In the genomic region with DNA sequence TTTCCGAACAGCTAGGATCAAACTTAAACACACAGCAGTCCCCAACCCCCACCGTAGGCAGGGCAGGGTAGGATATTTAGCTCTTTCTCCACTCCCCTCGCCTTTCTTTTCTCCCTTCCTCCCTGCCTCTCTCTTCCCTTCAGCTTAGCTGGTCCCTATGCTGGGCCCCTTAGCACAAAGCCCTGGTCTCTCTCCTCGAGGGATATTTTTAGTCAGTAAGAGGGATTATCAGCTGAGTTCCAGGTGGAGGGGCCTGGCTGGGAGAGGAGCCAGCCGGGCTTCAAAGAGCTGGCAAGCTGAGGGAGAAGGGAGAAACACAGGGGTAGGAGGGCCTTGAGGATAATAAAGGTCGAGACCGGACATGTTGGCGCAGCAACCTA, we compare ENCODE assay signal across 8 mouse cellular contexts. TPM values are rescaled to one million over a fixed set of nuclear protein-coding genes. Genes with fewer than 3 reads are reported as not detected.
DNase-seq lines count a peak whose midpoint lies in the region; TF ChIP-seq lines count a peak whose summit lies in the region.
"Had no signal": no experiment of that assay in that cellular context is flagged by ENCODE, and none has a peak within 500 bp of the region (broad histone marks: within the 10 kb centered on the region; RNA-seq: fewer than 3 reads in every experiment).

No protein-coding gene starts in this region.

- no peaks in the 10 kb centered on the region for H3K27me3 ChIP-seq in limb, embryonic 10.5 days (ENCODE audit: low read depth, poor library complexity, severe bottlenecking)

- WGBS in limb, embryonic 10.5 days, result 26% methylated on average over 8 of the region's 8 CpGs

- H3K4me3 ChIP-seq in limb, embryonic 10.5 days, result no peak overlapping the region
- H3K4me3 ChIP-seq in gastrocnemius, adult 2 months, result no peak overlapping the region

- intact Hi-C loops in gastrocnemius, adult 2 months (cut with DNase I), result no loop called here

- peaks cover 14% of the 10 kb centered on the region for H3K4me1 ChIP-seq in limb, embryonic 10.5 days

- peak; percentile 23 for DNase-seq in lung, postnatal 10 days
- no peak for DNase-seq in lung, postnatal 25 days (ENCODE audit: low spot score)
- DNase-seq in heart, adult 18-20 months, result peak; percentile 68 to 80
- no peak for DNase-seq in limb, embryonic 10.5 days (ENCODE audit: low spot score)
- peak; percentile 21 for DNase-seq in yolk sac, embryonic 10.5 days (ENCODE audit: low spot score)
- DNase-seq in gastrocnemius, adult 2 months, result no peak
- no peak for DNase-seq in left cerebral cortex, adult 9 months (ENCODE audit: low spot score in 2 of 2)

- TF ChIP-seq CTCF in gastrocnemius, adult 2 months (IDR thresholded peaks at IDR 0.05), result no peak

- H3K9me3 ChIP-seq in limb, embryonic 10.5 days (replicated peaks), result no peaks in the 10 kb centered on the region

- H3K36me3 ChIP-seq in limb, embryonic 10.5 days, result 0 out of 2 replicates have a peak, but pooled peaks cover 2% of the 10 kb centered on the region

- peak overlapping the region; percentile 76; the same call in 1 of the 2 replicates for H3K27ac ChIP-seq in limb, embryonic 10.5 days
- H3K27ac ChIP-seq in gastrocnemius, adult 2 months, result no peak overlapping the region
- H3K27ac ChIP-seq: liver, embryonic 14.5 days had no signal

RNA-seq across cellular contexts. Expression of gene Cers4, which starts 19.3 kb away (rescaled TPM):
- 10 to 100 TPM; 25.1 to 30.9 TPM for total RNA-seq in heart, adult 18-20 months (2021)
- 8.3 and 10.2 TPM in 2 replicates for polyA plus RNA-seq in limb, embryonic 10.5 days (2016; fragmentation: Nextera tagmentation; extraction: Ambion mirVana)
- 1 to 10 TPM; 3.4 to 3.7 TPM for total RNA-seq in gastrocnemius, adult 2 months (2021)

Comparison
In these comparisons a context has a peak if more than half of its experiments do, and no peak if none do; other contexts are left out.
1. DNase-seq: peak in lung, postnatal 10 days (single experiment), heart, adult 18-20 months (2 of 2) and yolk sac, embryonic 10.5 days (single experiment); none in lung, postnatal 25 days (single experiment), limb, embryonic 10.5 days (single experiment), gastrocnemius, adult 2 months (single experiment) and left cerebral cortex, adult 9 months (0 of 2).
2. RNA of gene Cers4, which starts 19.3 kb away (total RNA-seq): 25.1 to 30.9 TPM in heart, adult 18-20 months; 3.4 to 3.7 TPM in gastrocnemius, adult 2 months; every median in the first group is over 4 times any median in the second.